Mouse (Mus musculus) midbrain, postnatal 0 days (tissue): ENCODE data around the gene Arxes1. TPM values are rescaled to one million over a fixed set of nuclear protein-coding genes. Genes with fewer than 3 reads are reported as not detected.
A peak's percentile ranks its signal among the peaks of the same experiment; 100 is the strongest.

ENCODE experiments used
- ATAC-seq: fragments of 200-750 bp; cut with Nextera tagmentation; 2 replicates; pipeline ENCODE4 v1.8.0; 2017; ENCODE audit warnings: moderate number of reproducible peaks, mild to moderate bottlenecking, moderate TSS enrichment, moderate library complexity; ENCODE audit not compliant: low FRiP score
- DNase-seq: peaks from one replicate; pipeline ENCODE4 v3.0.0-alpha.2; 2015; ENCODE audit warnings: low spot score
- H3K27ac ChIP-seq: fragments of 300-500 bp; sonication (generic); 2 replicates; pipeline ENCODE4 v1.5.1; 2014; ENCODE audit warnings: low read depth, mild to moderate bottlenecking, low read length, mixed read lengths
- H3K27me3 ChIP-seq: fragments of 300-500 bp; sonication (generic); 2 replicates; pipeline ENCODE4 v1.6.1; 2014; ENCODE audit warnings: low read length, control low read depth, mixed read lengths; ENCODE audit not compliant: insufficient read depth
- H3K36me3 ChIP-seq: fragments of 300-500 bp; sonication (generic); 2 replicates; pipeline ENCODE4 v1.6.1; 2014; ENCODE audit warnings: low read length, control low read depth, mixed read lengths; ENCODE audit not compliant: insufficient read depth
- H3K4me1 ChIP-seq: fragments of 300-500 bp; sonication (generic); 2 replicates; pipeline ENCODE4 v1.6.1; 2014; ENCODE audit warnings: mild to moderate bottlenecking, control low read depth, antibody characterized with exemption, low read length, mixed read lengths; ENCODE audit not compliant: insufficient read depth
- H3K4me2 ChIP-seq: fragments of 300-500 bp; sonication (generic); 2 replicates; pipeline ENCODE4 v1.6.1; 2014; ENCODE audit warnings: low read depth, mild to moderate bottlenecking, low read length, mixed read lengths; ENCODE audit not compliant: poor library complexity, severe bottlenecking
- H3K4me3 ChIP-seq: fragments of 300-500 bp; sonication (generic); 2 replicates; pipeline ENCODE4 v1.5.1; 2014; ENCODE audit warnings: low read depth, mild to moderate bottlenecking, low read length, moderate library complexity
- H3K9ac ChIP-seq: fragments of 300-500 bp; sonication (generic); replicated peaks from 2 replicates; pipeline ENCODE4 v1.6.1; 2014; ENCODE audit warnings: mild to moderate bottlenecking, low read length, moderate library complexity, mixed read lengths; ENCODE audit not compliant: poor library complexity, severe bottlenecking
- H3K9me3 ChIP-seq: fragments of 300-500 bp; sonication (generic); 2 replicates; pipeline ENCODE4 v1.6.1; 2016; ENCODE audit warnings: low read length, control low read depth
- CTCF ChIP-seq: IDR thresholded peaks from 2 replicates; pipeline ENCODE4 v1.5.1; 2016; ENCODE audit warnings: antibody characterized with exemption, mild to moderate bottlenecking
- WGBS: fragments of 180-500 bp; shearing (Covaris S2); extraction: QIAGEN DNeasy Blood & Tissue Kit; methylation state at CpG from one replicate; pipeline ENCODE4 v1.1.7; 2014; 5-methylcytosine and 5-hydroxymethylcytosine counted together
- polyA plus RNA-seq: library from polyadenylated mRNA; unstranded; fragments of >200 nt; fragmentation: Nextera tagmentation; extraction: Ambion mirVana; gene quantifications from 2 replicates; pipeline ENCODE4 v1.2.1, GENCODE M21; 2015
- total RNA-seq: library from RNA; depleted of rRNA; stranded (reverse); fragments of >200 nt; gene quantifications from 2 replicates; pipeline ENCODE4 v1.2.3, GENCODE M21; 2014

The Arxes1 gene
- total and polyA plus RNA-seq, 2 experiments from 2014 or later: 85.3 to 243 TPM

DNA sequence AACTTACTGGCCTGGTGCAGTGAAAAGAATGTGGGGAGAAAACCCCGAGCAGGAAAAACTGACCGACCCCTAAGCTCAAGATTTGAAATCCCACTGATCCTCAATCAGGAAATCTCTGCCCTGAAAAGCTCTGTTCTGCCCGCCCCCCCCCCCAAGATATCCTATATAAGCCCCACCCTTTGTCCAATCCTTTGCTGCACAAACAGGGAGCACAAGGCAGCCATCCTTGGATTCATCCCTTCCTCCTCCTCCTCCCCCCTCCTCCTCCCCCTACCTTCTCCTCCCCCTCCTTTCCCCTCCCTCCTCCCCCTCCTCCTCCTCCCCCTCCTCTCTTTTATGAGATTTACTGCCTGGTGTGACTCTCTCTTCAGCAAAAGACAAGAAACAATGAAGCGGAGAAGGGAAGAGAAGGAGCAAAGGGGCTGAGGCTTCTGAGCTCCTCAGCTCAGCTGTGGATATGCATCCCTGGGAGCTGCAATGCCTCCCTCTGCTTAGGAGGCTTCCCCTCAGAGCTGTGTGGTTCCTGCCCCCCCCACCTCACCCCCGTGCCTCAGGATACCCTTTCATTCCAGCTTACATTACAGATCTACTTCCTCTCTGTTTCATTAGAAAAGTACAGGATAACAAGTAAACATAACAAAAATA, 25.8 kb upstream of the Arxes1 start:
- TF ChIP-seq CTCF: no peak

DNA sequence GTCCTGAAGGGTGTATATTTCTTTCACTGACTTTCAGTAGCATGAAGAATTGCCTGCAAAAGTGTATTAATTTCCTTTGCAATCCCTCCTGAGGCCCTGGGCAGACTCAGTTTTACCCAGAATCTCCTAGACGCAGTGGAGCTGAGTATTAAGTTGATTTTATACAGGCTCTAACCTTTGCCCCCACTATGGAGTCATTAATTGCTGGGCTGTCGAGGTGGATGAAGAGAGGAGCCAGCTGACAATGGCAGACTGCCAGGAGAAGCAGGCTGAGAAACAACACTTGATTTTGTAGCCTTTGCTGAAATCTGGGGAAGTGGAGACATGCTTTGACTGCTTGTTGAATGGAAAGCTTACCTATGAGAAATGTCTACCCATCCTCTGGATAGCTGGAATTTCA, 18.8 kb upstream of the Arxes1 start:
- H3K4me3 ChIP-seq: no peak overlapping the region
- H3K27ac ChIP-seq: no peak overlapping the region
- H3K9ac ChIP-seq: no peak overlapping the region
- H3K27me3 ChIP-seq: no peaks in the 10 kb centered on the region
- DNase-seq: peak; percentile 5
- no peak for ATAC-seq
- H3K4me2 ChIP-seq: no peak overlapping the region
- no peaks in the 10 kb centered on the region for H3K36me3 ChIP-seq
- 13% methylated on average over 2 of the region's 2 CpGs for WGBS
- no peaks in the 10 kb centered on the region for H3K4me1 ChIP-seq
- no peak for TF ChIP-seq CTCF
- H3K9me3 ChIP-seq: no peaks in the 10 kb centered on the region

More for the DNA sequence above, 25.8 kb upstream of the Arxes1 start:
- DNase-seq (no peak), ATAC-seq (no peak)
- H3K4me3 ChIP-seq: no peak overlapping the region
- no peaks in the 10 kb centered on the region for H3K9me3 ChIP-seq
- H3K36me3 ChIP-seq: no peaks in the 10 kb centered on the region
- H3K4me1 ChIP-seq: no peaks in the 10 kb centered on the region
- H3K27ac ChIP-seq: no peak overlapping the region
- H3K4me2 ChIP-seq: no peak overlapping the region
- H3K9ac ChIP-seq: no peak overlapping the region
- H3K27me3 ChIP-seq: no peaks in the 10 kb centered on the region
- 33% methylated on average over 4 of the region's 5 CpGs for WGBS

DNA sequence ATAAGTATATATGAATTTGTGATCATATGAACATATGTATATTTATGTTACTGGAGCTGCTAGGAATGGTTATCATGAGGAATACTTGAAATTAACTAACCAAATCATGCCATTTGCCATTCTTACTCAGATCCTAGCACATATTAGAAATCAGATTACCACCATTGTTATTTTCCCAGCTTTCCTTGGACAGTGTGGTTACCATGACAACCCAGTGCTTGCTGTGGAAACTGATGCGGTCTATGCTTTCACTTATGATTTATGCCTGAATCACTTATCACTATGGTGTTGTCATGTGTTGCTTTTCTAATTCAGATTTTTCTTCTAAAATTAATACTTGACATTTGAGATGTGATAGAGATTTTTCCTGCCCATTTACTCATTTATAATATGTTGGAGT, 2.8 kb upstream of the Arxes1 start:
- Histone ChIP-seq H3K4me3 (no peak overlapping the region), H3K27me3 (no peaks in the 10 kb centered on the region), H3K9me3 (no peaks in the 10 kb centered on the region), H3K4me2 (no peak overlapping the region), H3K36me3 (no peaks in the 10 kb centered on the region), H3K4me1 (no peaks in the 10 kb centered on the region), H3K9ac (no peak overlapping the region), H3K27ac (no peak overlapping the region)
- WGBS: 40% methylated on average over 1 of the region's 1 CpGs
- no peak for TF ChIP-seq CTCF
- peak; percentile 13 for DNase-seq
- no peak for ATAC-seq

DNA sequence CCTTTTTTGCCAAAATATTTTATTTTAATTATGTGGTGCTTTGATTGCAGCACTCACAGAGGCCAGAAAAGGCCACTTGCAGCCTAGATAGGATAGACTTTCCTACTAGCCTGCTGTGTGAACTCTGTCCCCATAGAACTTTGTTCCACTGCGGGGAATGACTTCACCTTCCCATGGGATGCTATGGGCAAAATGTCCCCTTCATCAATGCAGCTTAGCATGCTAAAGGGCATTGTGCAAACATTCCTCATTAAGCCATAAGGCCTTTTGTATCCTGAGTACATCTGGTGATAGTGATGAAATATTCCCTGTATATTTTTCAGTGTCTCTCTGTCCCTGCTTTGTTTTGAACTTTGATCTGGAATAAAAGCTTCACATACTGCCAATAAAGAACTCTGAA, 10.6 kb downstream of the Arxes1 start:
- no peak for DNase-seq
- no peak for TF ChIP-seq CTCF
- H3K36me3 ChIP-seq: no peaks in the 10 kb centered on the region
- no peak overlapping the region for H3K4me3 ChIP-seq
- ATAC-seq: no peak
- H3K27me3 ChIP-seq: no peaks in the 10 kb centered on the region
- H3K9me3 ChIP-seq: no peaks in the 10 kb centered on the region
- H3K9ac ChIP-seq: no peak overlapping the region
- H3K4me1 ChIP-seq: no peaks in the 10 kb centered on the region
- no peak overlapping the region for H3K27ac ChIP-seq
- H3K4me2 ChIP-seq: no peak overlapping the region
- 80% methylated on average over 1 of the region's 1 CpGs for WGBS

DNA sequence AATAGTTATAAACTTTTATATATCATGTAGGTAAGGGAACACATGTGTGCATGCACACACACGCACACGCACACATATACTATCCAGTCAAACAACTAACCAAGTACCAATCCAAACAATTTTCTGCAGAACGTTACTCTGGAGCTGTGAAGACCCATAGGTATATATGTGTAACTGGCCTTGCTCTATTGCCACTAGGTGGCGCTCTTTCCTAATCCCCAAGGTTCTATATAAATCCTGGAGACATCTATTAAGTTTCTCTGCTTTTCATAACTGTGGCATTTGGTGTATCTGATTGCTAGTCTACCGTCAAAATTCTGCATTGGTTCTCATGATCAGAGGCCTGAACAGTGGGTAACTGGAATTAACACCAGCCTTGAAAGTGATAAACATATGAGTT, 14.4 kb downstream of the Arxes1 start:
- Histone ChIP-seq H3K36me3 (no peaks in the 10 kb centered on the region), H3K4me3 (no peak overlapping the region), H3K4me1 (no peaks in the 10 kb centered on the region), H3K4me2 (no peak overlapping the region), H3K9me3 (no peaks in the 10 kb centered on the region), H3K27me3 (no peaks in the 10 kb centered on the region), H3K27ac (no peak overlapping the region), H3K9ac (no peak overlapping the region)
- WGBS: 25% methylated on average over 5 of the region's 5 CpGs
- DNase-seq (peak; percentile 83), ATAC-seq (peak; percentile 44; the same call in 1 of the 2 replicates)
- peak; percentile 84 for TF ChIP-seq CTCF

DNA sequence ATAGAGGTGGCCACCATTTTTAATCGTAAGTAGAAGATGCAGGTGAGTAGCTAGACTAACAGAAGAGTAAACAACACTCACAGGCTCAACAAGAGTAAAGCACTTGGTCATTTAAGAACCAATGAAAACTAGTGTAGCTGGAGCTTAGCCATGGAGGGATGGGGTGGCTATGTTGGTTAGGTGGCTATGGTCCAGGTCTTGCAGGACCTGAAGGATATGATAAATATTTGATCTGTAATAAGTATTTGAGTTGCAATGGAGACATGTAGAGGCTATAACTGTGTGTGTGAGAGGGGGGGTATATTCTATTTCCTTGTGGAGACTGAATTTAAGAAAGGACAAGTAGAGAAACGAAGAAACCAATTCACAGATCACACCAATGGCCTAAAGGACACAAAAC, 18.1 kb downstream of the Arxes1 start:
- WGBS: 65% methylated on average over 2 of the region's 2 CpGs
- no peaks in the 10 kb centered on the region for H3K9me3 ChIP-seq
- H3K36me3 ChIP-seq: no peaks in the 10 kb centered on the region

More for the DNA sequence above, 18.1 kb downstream of the Arxes1 start:
- TF ChIP-seq CTCF: no peak
- ATAC-seq (no peak), DNase-seq (no peak)
- Histone ChIP-seq H3K27me3 (no peaks in the 10 kb centered on the region), H3K4me3 (no peak overlapping the region), H3K4me1 (no peaks in the 10 kb centered on the region), H3K27ac (no peak overlapping the region), H3K9ac (no peak overlapping the region), H3K4me2 (no peak overlapping the region)
